Mouse (Mus musculus) ES-E14 (cell line): ENCODE measurements around the gene Atp2b4. TPM values are rescaled to one million over a fixed set of nuclear protein-coding genes. Genes with fewer than 3 reads are reported as not detected.

Experiments used
- DNase-seq: peaks from one replicate; pipeline ENCODE4 v3.0.0-alpha.2; 2013; ENCODE audit warnings: low read depth, low spot score
- H3K27ac ChIP-seq: 2 replicates; pipeline ENCODE4 v1.5.1; 2012; ENCODE audit warnings: low read depth, mild to moderate bottlenecking, low read length, moderate library complexity, mixed read lengths; ENCODE audit not compliant: poor library complexity, insufficient read depth, severe bottlenecking
- H3K36me3 ChIP-seq: 2 replicates; pipeline ENCODE4 v1.6.1; 2012; ENCODE audit warnings: mild to moderate bottlenecking, low read length, moderate library complexity, mixed read lengths; ENCODE audit not compliant: control insufficient read depth, poor library complexity, insufficient read depth, severe bottlenecking
- H3K4me1 ChIP-seq, 2 experiments: fragments of 150-350 bp in 1 of 2; sonication (generic) in 1 of 2; 2 replicates each; pipeline ENCODE4 v1.6.1; 2012; ENCODE audit warnings: low read length in 2 of 2, mild to moderate bottlenecking in 1 of 2, mixed read lengths in 1 of 2; ENCODE audit not compliant: control insufficient read depth in 2 of 2, insufficient read depth in 2 of 2, poor library complexity in 1 of 2
- H3K4me3 ChIP-seq, 2 experiments: fragments of 150-350 bp in 1 of 2; sonication (generic) in 1 of 2; 2 replicates each; pipeline ENCODE4 v1.5.1; 2012; ENCODE audit warnings: low read length in 2 of 2, low read depth in 1 of 2, mild to moderate bottlenecking in 1 of 2, mixed read lengths in 1 of 2; ENCODE audit not compliant: insufficient read depth in 1 of 2, poor library complexity in 1 of 2, severe bottlenecking in 1 of 2
- H3K9ac ChIP-seq: 2 replicates; pipeline ENCODE4 v1.6.1; 2012; ENCODE audit warnings: low read depth, mild to moderate bottlenecking, low read length, mixed read lengths; ENCODE audit not compliant: poor library complexity, insufficient read depth, severe bottlenecking
- H3K9me3 ChIP-seq: fragments of 150-350 bp; sonication (generic); 2 replicates; pipeline ENCODE4 v1.6.1; 2012; ENCODE audit warnings: low read depth, mild to moderate bottlenecking, low read length; ENCODE audit not compliant: control insufficient read depth, insufficient read depth
- CHD2 ChIP-seq: IDR thresholded peaks from 2 replicates; pipeline ENCODE4 v1.6.1; 2014; ENCODE audit warnings: mild to moderate bottlenecking, low read depth, low read length, inconsistent platforms
- HCFC1 ChIP-seq: IDR thresholded peaks from 2 replicates; pipeline ENCODE4 v1.6.1; 2012; ENCODE audit warnings: low read length, inconsistent platforms, borderline replicate concordance; ENCODE audit not compliant: insufficient read depth
- MAFK ChIP-seq: IDR thresholded peaks from 2 replicates; pipeline ENCODE4 v1.6.1; 2014; ENCODE audit warnings: mild to moderate bottlenecking, low read depth, low read length, inconsistent platforms; ENCODE audit not compliant: insufficient read depth
- ZC3H11A ChIP-seq: IDR thresholded peaks from 2 replicates; pipeline ENCODE4 v1.6.1; 2012; ENCODE audit warnings: low read depth, mild to moderate bottlenecking, inconsistent platforms, low read length, borderline replicate concordance
- ZNF384 ChIP-seq: IDR thresholded peaks from 2 replicates; pipeline ENCODE4 v1.6.1; 2012; ENCODE audit warnings: low read depth, low read length, inconsistent platforms
- in situ Hi-C, 2 experiments: fragments of 600-800 bp; cut with MboI; formaldehyde crosslinking; loops; one replicate each; pipeline ENCODE4 v1.15.1; 2025; ENCODE audit warnings: low sequenced_read_pairs in 2 of 2, inconsistent platforms in 1 of 2; ENCODE audit not compliant: unreplicated experiment in 2 of 2
- total RNA-seq: library from RNA; depleted of rRNA; stranded (reverse); fragments of 300-350 nt; gene quantifications from 2 replicates; pipeline ENCODE4 v1.2.3, GENCODE M21; 2012

Gene Atp2b4
- total RNA-seq, 1 experiment, result 9.8 TPM

- DNase-seq, result no peak
- H3K9ac ChIP-seq, result no peak within 1 kb of the TSS
- H3K4me3 ChIP-seq, result no peak within 1 kb of the TSS
- in situ Hi-C loops, result no loop called here
- H3K27ac ChIP-seq, result no peak within 1 kb of the TSS
- peaks cover 7 to 17% of the 10 kb centered on the region in 2 experiments; a peak in 3 of 4 replicates for H3K4me1 ChIP-seq
- H3K9me3 ChIP-seq, result no peaks in the 10 kb centered on the region
- H3K36me3 ChIP-seq, result no peaks in the 10 kb centered on the region
- no peak for TF ChIP-seq MAFK
Measured at GRCm38 (mm10) chr1:133689897-133690296, 110.9 kb downstream of the Atp2b4 start, which contains the start of gene Lax1. Gene Lax1 (minus strand): TSS chr1:133690108.

GRCm38 (mm10) chr1:133688301-133688700 is 112.5 kb downstream of the Atp2b4 start:
- Histone ChIP-seq H3K36me3 (no peaks in the 10 kb centered on the region), H3K4me1 (peaks cover 3 to 12% of the 10 kb centered on the region in 2 experiments; a peak in 3 of 4 replicates), H3K9me3 (no peaks in the 10 kb centered on the region), H3K27ac (no peak overlapping the region), H3K9ac (no peak overlapping the region), H3K4me3 (no peak overlapping the region)
- DNase-seq, result no peak
- TF ChIP-seq ZC3H11A, result no peak
- TF ChIP-seq MAFK, result no peak
- TF ChIP-seq CHD2, result no peak
- no peak for TF ChIP-seq HCFC1
- no peak for TF ChIP-seq ZNF384
- in situ Hi-C loops, result no loop called here

- no peak overlapping the region for H3K4me3 ChIP-seq
- in situ Hi-C loops, result no loop called here
- H3K9me3 ChIP-seq, result no peaks in the 10 kb centered on the region
- H3K27ac ChIP-seq, result no peak overlapping the region
- no peak for TF ChIP-seq HCFC1
- no peak for TF ChIP-seq ZC3H11A
- TF ChIP-seq CHD2, result no peak
- TF ChIP-seq ZNF384, result no peak
- no peak for TF ChIP-seq MAFK
- no peak overlapping the region for H3K9ac ChIP-seq
- no peak for DNase-seq
- peaks cover 0 to 7% of the 10 kb centered on the region in 2 experiments; a peak in 1 of 4 replicates for H3K4me1 ChIP-seq
- no peaks in the 10 kb centered on the region for H3K36me3 ChIP-seq
Measured at GRCm38 (mm10) chr1:133685749-133686519, 114.9 kb downstream of the Atp2b4 start.

- no peak for TF ChIP-seq MAFK
- TF ChIP-seq ZC3H11A, result no peak
- TF ChIP-seq ZNF384, result no peak
- TF ChIP-seq HCFC1, result no peak
- H3K9me3 ChIP-seq, result no peaks in the 10 kb centered on the region
- no peak overlapping the region for H3K9ac ChIP-seq
- in situ Hi-C loops, result no loop called here
- peak overlapping the region; percentile 96; the same call in 1 of the 2 replicates for H3K27ac ChIP-seq
- DNase-seq, result no peak
- peaks cover 3 to 14% of the 10 kb centered on the region in 2 experiments; a peak in 3 of 4 replicates for H3K4me1 ChIP-seq
- H3K36me3 ChIP-seq, result peaks cover 3% of the 10 kb centered on the region
- H3K4me3 ChIP-seq, result 0 out of 4 replicates have a peak overlapping the region, but pooled peaks have one; percentile 2 to 12
Measured at GRCm38 (mm10) chr1:133671801-133672200, 129.0 kb downstream of the Atp2b4 start.
